In the genomic region with DNA sequence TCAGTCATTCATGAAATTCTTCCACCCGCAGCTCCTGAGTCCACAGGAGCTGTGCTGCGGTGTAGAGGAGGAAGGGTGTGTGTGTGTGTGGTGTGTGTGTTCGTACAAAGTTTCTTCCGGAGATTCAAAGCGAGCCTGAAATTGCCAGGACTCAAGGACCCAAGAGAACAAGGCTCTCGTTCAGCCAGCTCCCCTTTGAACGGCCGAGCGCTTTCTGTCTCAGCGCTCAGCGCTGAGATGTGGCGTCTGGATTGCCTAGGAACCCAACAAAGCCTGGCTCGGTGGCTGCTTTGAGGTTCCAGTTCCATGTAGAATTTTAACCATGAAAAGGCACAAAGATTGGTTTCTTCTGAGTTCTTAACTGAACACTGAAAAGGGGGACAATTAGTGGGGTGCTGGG, we compare ENCODE assay signal across 32 mouse cellular contexts. TPM values are rescaled to one million over a fixed set of nuclear protein-coding genes. Genes with fewer than 3 reads are reported as not detected.
A peak's percentile ranks its signal among the peaks of the same experiment; 100 is the strongest.
DNase-seq lines count a peak whose midpoint lies in the region; ATAC-seq and TF ChIP-seq lines count a peak whose summit lies in the region.
"Had no signal": no experiment of that assay in that cellular context is flagged by ENCODE, and none has a peak within 500 bp of the region (broad histone marks: within the 10 kb centered on the region; RNA-seq: fewer than 3 reads in every experiment).

No protein-coding gene starts in this region.

- H3K4me1 ChIP-seq in lung, embryonic 14.5 days (ENCODE audit: insufficient read depth): no peaks in the 10 kb centered on the region
- H3K4me1 ChIP-seq in lung, postnatal 0 days (ENCODE audit: insufficient read depth, low read depth, low read length): no peaks in the 10 kb centered on the region
- H3K4me1 ChIP-seq: heart, embryonic 13.5 days; hindbrain, embryonic 12.5 days; limb, embryonic 15.5 days; lung, embryonic 15.5 days; midbrain, embryonic 15.5 days; neural tube, embryonic 13.5 days had no signal

- TF ChIP-seq EP300 in lung, postnatal 0 days (IDR thresholded peaks at IDR 0.05): no peak

- H3K4me2 ChIP-seq in lung, embryonic 14.5 days: no peak overlapping the region
- no peak overlapping the region for H3K4me2 ChIP-seq in lung, postnatal 0 days (replicated peaks; ENCODE audit: low read depth, low read length)
- H3K4me2 ChIP-seq: forebrain, embryonic 13.5 days; heart, embryonic 13.5 days; hindbrain, embryonic 12.5 days; limb, embryonic 15.5 days; lung, embryonic 15.5 days; midbrain, embryonic 15.5 days; neural tube, embryonic 13.5 days had no signal

- no peak overlapping the region for H3K27ac ChIP-seq in lung, embryonic 14.5 days (ENCODE audit: low read depth)
- H3K27ac ChIP-seq in lung, postnatal 0 days (ENCODE audit: low read length): no peak overlapping the region
- H3K27ac ChIP-seq: forebrain, embryonic 13.5 days; heart, adult 2 months; heart, embryonic 13.5 days; hindbrain, embryonic 12.5 days; kidney, postnatal 0 days; limb, embryonic 15.5 days; liver, embryonic 14.5 days; lung, embryonic 15.5 days; midbrain, embryonic 15.5 days; neural tube, embryonic 13.5 days had no signal

- TF ChIP-seq POLR2A in brain, embryonic 14.5 days (IDR thresholded peaks at IDR 0.05; ENCODE audit: borderline replicate concordance, extremely low read depth, insufficient read depth, insufficient read length, poor library complexity, severe bottlenecking): no peak

- H3K9me3 ChIP-seq in lung, embryonic 14.5 days (ENCODE audit: low read depth, low read length): peaks cover 5% of the 10 kb centered on the region; the same call in 1 of the 2 replicates
- H3K9me3 ChIP-seq in lung, postnatal 0 days (ENCODE audit: low read length): no peaks in the 10 kb centered on the region
- H3K9me3 ChIP-seq: limb, embryonic 15.5 days; lung, embryonic 15.5 days; midbrain, embryonic 15.5 days had no signal

- TF ChIP-seq CTCF in lung, embryonic 14.5 days (IDR thresholded peaks at IDR 0.05; ENCODE audit: low read depth): no peak
- TF ChIP-seq CTCF in lung, postnatal 0 days (IDR thresholded peaks at IDR 0.05): no peak
- no peak for TF ChIP-seq CTCF in brain, embryonic 14.5 days (IDR thresholded peaks at IDR 0.05; ENCODE audit: borderline replicate concordance, extremely low read depth, insufficient read depth, insufficient read length)

- peak; percentile 25 for DNase-seq in layer of hippocampus, adult 11-12 months (ENCODE audit: low spot score)
- DNase-seq in layer of hippocampus, adult 9-10 months (ENCODE audit: low spot score): no peak
- DNase-seq in lung, embryonic 14.5 days: peak; percentile 53
- no peak for DNase-seq in lung, postnatal 0 days (ENCODE audit: low spot score)
- peak; percentile 51 for DNase-seq in brain, embryonic 14.5 days (ENCODE audit: low read depth)
- DNase-seq in layer of hippocampus, adult 9-11 months: peak; percentile 57
- DNase-seq in Muller cell, postnatal 12 days (ENCODE audit: inconsistent ontology term): no peak
- DNase-seq: adrenal gland, adult 8-10 months; B cell, adult 2 months; cerebellum, adult 2 months; cerebellum, postnatal 25 days; gastrocnemius, postnatal 36 days; heart, adult 2 months; heart, postnatal 14 days; kidney, adult 2 months; lung, postnatal 4 days; retina, postnatal 1 day; thymus, postnatal 14 days had no signal

- 58% methylated on average over 13 of the region's 13 CpGs for WGBS in lung, embryonic 14.5 days
- WGBS in lung, postnatal 0 days: 45% methylated on average over 13 of the region's 13 CpGs

- H3K9ac ChIP-seq in lung, embryonic 14.5 days: no peak overlapping the region
- H3K9ac ChIP-seq in lung, postnatal 0 days (replicated peaks; ENCODE audit: low read depth): no peak overlapping the region
- H3K9ac ChIP-seq: forebrain, embryonic 13.5 days; heart, embryonic 13.5 days; hindbrain, embryonic 12.5 days; limb, embryonic 15.5 days; liver, embryonic 14.5 days; lung, embryonic 15.5 days; midbrain, embryonic 15.5 days; neural tube, embryonic 13.5 days had no signal

- no peaks in the 10 kb centered on the region for H3K27me3 ChIP-seq in lung, embryonic 14.5 days (ENCODE audit: insufficient read depth, low read length)
- no peaks in the 10 kb centered on the region for H3K27me3 ChIP-seq in lung, postnatal 0 days (replicated peaks; ENCODE audit: insufficient read depth, low read length)

- H3K36me3 ChIP-seq in lung, embryonic 14.5 days (ENCODE audit: insufficient read depth): no peaks in the 10 kb centered on the region
- no peaks in the 10 kb centered on the region for H3K36me3 ChIP-seq in lung, postnatal 0 days (ENCODE audit: insufficient read depth, low read length)
- H3K36me3 ChIP-seq: G1E; heart, embryonic 13.5 days; hindbrain, embryonic 12.5 days; limb, embryonic 15.5 days; lung, embryonic 15.5 days; midbrain, embryonic 15.5 days; neural tube, embryonic 13.5 days had no signal

- no peak for ATAC-seq in lung, embryonic 14.5 days (ENCODE audit: insufficient read depth)
- no peak for ATAC-seq in lung, postnatal 0 days
- ATAC-seq: activated CD4-positive, CD25-positive, alpha-beta regulatory T cell, adult 4 months; forebrain, embryonic 13.5 days; midbrain, embryonic 15.5 days had no signal

- no peak overlapping the region for H3K4me3 ChIP-seq in lung, embryonic 14.5 days (ENCODE audit: low read depth, low read length)
- no peak overlapping the region for H3K4me3 ChIP-seq in lung, postnatal 0 days (ENCODE audit: low read depth, low read length)
- H3K4me3 ChIP-seq: forebrain, embryonic 13.5 days; heart, adult 2 months; heart, embryonic 13.5 days; hindbrain, embryonic 12.5 days; limb, embryonic 15.5 days; lung, embryonic 15.5 days; midbrain, embryonic 15.5 days; myocyte; neural tube, embryonic 13.5 days had no signal

RNA-seq across cellular contexts. Expression of a gene that starts 18.2 kb away (rescaled TPM):
- not detected in 2 replicates for polyA plus RNA-seq in lung, embryonic 14.5 days (2014; fragmentation: Nextera tagmentation; extraction: Ambion mirVana)
- not detected in 2 replicates for polyA plus RNA-seq in lung, postnatal 0 days (2015; fragmentation: Nextera tagmentation; extraction: Ambion mirVana)
- 10.1 and 17.1 TPM in 2 replicates for polyA plus RNA-seq in brain, embryonic 14.5 days (2012; rRNA removed)
- polyA plus RNA-seq: activated CD4-positive, CD25-positive, alpha-beta regulatory T cell, adult 4 months; cerebellum, adult 2 months; G1E; heart, adult 2 months; heart, embryonic 13.5 days; intestine, embryonic 14.5 days; kidney, adult 2 months; kidney, postnatal 0 days; limb, embryonic 15.5 days; liver, embryonic 14.5 days; lung, embryonic 15.5 days; myocyte; spleen, adult 2 months had no signal

RNA-seq across cellular contexts. Expression of a gene that starts 26.2 kb away (rescaled TPM):
- polyA plus RNA-seq in lung, embryonic 14.5 days (2014; fragmentation: Nextera tagmentation; extraction: Ambion mirVana): 9.0 and 9.8 TPM in 2 replicates
- polyA plus RNA-seq in lung, postnatal 0 days (2015; fragmentation: Nextera tagmentation; extraction: Ambion mirVana): 11.2 and 12.8 TPM in 2 replicates
- polyA plus RNA-seq in brain, embryonic 14.5 days (2012; rRNA removed): 30.1 and 35.9 TPM in 2 replicates
- polyA plus RNA-seq: activated CD4-positive, CD25-positive, alpha-beta regulatory T cell, adult 4 months; G1E; myocyte had no signal

Comparison
In these comparisons a context has a peak if more than half of its experiments do, and no peak if none do; other contexts are left out.
1. DNase-seq: peak in layer of hippocampus, adult 11-12 months (single experiment), lung, embryonic 14.5 days (single experiment), brain, embryonic 14.5 days (single experiment) and layer of hippocampus, adult 9-11 months (single experiment); none in layer of hippocampus, adult 9-10 months (single experiment), lung, postnatal 0 days (single experiment) and Muller cell, postnatal 12 days (single experiment).
2. RNA of a gene that starts 18.2 kb away (polyA plus RNA-seq): 10.1 to 17.1 TPM in brain, embryonic 14.5 days; not detected in lung, embryonic 14.5 days and not detected in lung, postnatal 0 days; every median in the first group is over 10 times any median in the second.